Mouse (Mus musculus): Measurements from ENCODE around the gene Mipep.

DNA sequence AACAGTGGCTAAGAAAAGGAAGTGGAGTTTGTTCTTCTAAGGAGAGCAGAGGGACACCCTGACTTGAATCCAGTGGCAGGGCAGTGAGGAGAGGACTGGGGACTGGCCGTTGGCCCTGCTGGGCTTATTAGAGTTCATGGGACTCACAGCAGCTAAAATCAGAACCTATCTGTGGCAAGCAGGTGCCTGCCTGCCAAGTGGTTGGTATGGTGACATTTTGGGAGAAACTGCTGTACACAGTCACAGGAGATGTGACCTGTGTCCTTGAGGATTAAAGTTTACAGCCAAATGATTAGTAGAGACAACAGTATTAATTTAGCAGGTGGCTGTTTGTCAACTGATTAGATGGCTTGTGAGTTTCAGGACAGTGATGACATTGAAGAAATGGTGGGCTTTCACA is 21.5 kb downstream of the Mipep start:
- TF ChIP-seq CTCF (IDR thresholded peaks at IDR 0.05; ENCODE audit: low read depth, low read length) (no peak), POLR2A (IDR thresholded peaks at IDR 0.05; ENCODE audit: borderline replicate concordance, low read depth, low read length) (no peak)

Data from bone marrow macrophage, adult 2 months (primary cell).